Mouse (Mus musculus) adrenal gland, adult 8-10 months (tissue): ENCODE results near the gene Fabp3. TPM values are rescaled to one million over a fixed set of nuclear protein-coding genes. Genes with fewer than 3 reads are reported as not detected.

Experiments used
- DNase-seq: peaks from one replicate; pipeline ENCODE4 v3.0.0; 2022
- total RNA-seq, 4 experiments: library from RNA; stranded (reverse); gene quantifications; 2 replicates each; pipeline ENCODE4 v1.2.4; 2022

Gene Fabp3
- total RNA-seq, 4 experiments from 2014 or later, result 10.0 to 66.6 (median 44.7) TPM

DNA sequence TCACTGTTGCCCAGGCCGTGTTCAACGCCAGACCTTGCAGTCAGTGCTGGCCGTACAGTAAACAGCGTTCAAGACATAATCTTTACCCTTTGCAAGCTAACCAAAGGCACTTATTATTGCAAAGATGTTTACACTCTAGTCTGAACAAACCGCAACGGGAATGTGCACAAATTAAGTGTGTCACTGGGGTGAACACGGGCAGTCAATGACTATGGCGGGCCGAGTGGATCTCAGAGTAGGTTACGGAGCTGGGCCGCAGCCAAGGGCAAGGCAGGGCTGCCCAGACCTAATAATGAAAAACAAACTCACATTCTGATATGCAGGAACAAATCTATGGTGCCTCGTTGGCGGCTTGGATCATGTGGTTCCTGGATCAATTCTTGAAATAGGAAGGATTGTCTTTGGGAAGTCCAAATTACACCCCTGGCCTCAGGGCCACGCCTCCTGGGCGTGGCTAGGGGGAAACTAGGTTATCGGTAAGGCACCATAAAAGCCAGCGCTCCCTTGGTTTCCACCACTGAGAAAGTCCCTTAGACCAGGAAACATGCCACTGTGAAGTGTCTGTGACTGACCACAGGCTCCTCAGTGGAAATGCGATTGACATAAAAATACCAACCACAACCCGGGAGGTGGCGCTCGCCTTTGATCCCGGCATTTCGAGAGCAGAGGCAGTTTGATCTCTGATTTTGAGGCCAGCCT is 13.2 kb upstream of the Fabp3 start:
- DNase-seq, result no peak

GRCm38 (mm10) chr4:130296243-130296965 is 12.0 kb upstream of the Fabp3 start:
- no peak for DNase-seq

- DNase-seq, result no peak
Observed at GRCm38 (mm10) chr4:130297123-130297529, 11.3 kb upstream of the Fabp3 start.

GRCm38 (mm10) chr4:130298877-130299628 is 9.3 kb upstream of the Fabp3 start:
- no peak for DNase-seq

DNA sequence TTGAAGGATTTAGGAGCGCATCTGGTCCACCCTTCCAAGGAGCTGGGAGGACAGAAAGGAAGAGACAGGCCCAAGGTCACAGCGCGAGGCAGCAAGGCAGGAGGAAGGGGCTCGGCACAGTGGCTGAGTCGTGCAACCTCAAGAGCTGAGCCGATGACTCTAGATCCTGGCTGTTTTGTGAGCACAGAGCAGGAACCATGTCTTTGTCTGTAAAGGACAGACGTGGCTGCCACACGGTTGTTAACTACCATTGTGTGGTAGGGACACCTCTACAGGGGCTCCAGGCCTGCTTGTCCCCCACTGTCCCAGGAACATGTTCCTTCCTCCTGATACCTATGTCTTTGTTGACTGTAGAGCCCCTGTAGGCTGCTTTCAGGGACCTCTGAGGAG is 8.8 kb upstream of the Fabp3 start:
- DNase-seq, result no peak

GRCm38 (mm10) chr4:130302285-130302870 is 6.0 kb upstream of the Fabp3 start:
- no peak for DNase-seq

DNA sequence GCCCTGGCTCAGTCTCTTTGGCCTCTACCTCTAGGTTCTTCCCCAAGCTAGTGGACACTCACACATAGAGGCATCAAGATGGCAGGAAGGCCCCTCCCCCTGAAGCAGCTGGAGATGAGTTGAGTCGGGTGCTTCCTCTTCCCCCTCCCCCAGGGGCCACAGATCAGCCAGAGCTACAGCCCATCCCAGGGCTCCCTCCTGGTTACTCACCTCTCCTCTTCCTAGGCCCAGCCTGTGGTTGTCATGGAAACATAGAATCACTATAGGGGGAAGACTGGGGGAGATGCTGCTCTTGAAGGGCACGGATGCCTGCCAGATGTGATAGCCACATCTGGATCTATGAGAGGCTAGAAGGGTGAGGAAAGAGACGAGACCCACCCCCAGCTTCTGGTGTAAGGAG is 3.6 kb upstream of the Fabp3 start:
- DNase-seq, result no peak

- DNase-seq, result peak; percentile 48
Observed at GRCm38 (mm10) chr4:130306796-130307630, 1.4 kb upstream of the Fabp3 start.

DNA sequence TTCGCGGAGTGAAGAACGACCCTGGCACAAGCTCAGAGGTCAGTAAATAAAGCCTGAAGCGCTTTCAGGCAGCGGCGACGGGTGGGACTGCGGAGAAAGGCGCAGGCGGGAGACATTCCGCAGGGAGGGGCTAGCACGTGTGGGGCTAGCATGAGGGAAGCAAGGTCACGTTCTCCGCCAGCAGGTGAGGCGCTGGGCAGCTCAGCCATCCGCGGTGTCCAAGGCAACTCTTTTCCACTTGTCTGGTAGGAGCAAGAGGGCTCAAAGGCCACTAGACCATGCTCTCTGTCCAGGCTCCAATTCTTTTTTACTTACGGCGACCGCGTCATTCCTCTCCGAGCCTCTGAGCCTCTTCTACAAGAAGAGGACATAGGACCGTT is 554 bp upstream of the Fabp3 start:
- DNase-seq, result no peak

GRCm38 (mm10) chr4:130309254-130309653 is 859 bp downstream of the Fabp3 start:
- DNase-seq, result no peak

GRCm38 (mm10) chr4:130312526-130312925 is 4.1 kb downstream of the Fabp3 start:
- peak; percentile 47 for DNase-seq

GRCm38 (mm10) chr4:130313552-130313951 is 5.2 kb downstream of the Fabp3 start:
- DNase-seq, result no peak

DNA sequence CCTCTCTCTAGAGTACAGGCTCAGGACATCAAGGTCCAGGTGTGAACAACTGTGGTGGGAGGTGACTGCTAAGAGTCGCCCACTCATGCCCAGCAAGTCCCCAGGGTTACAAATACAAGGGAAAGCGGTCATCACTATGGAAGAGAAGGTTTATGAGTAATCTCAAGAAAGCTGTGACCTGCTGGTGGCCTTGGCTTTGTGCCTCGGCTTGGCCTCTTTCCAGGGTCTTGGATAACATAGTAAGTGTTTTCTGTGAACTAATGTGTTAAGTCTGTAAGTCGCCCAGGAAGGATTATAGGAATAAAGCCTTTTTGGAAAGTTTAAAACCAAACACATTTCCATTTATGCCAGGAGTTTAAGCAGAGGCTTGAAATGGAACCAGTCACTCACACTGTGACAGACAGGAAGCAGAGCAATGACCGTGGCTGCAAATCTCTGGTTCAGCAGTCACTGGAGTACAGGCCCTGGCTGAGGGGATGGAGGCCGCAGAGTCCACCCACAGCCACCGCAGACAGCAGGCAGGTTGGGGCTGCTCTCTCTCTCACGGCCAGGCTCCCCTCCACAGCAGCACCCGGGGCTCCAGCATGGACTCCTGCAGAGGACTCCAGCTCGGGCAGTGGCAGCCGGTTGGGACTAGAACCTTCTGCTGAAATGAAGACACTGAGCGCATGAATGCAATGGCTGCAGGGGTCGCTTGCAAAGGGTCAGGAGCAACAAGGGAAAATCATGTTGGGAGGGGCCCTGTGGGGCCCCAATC is 7.6 kb downstream of the Fabp3 start:
- DNase-seq, result peak; percentile 83

GRCm38 (mm10) chr4:130316691-130317090 is 8.3 kb downstream of the Fabp3 start:
- DNase-seq, result no peak

- DNase-seq, result no peak
Observed at GRCm38 (mm10) chr4:130318122-130318521, 9.7 kb downstream of the Fabp3 start.

- no peak for DNase-seq
Observed at GRCm38 (mm10) chr4:130319564-130319963, 11.2 kb downstream of the Fabp3 start.

- DNase-seq, result no peak
Observed at GRCm38 (mm10) chr4:130321640-130322039, 13.2 kb downstream of the Fabp3 start.

GRCm38 (mm10) chr4:130322567-130322966 is 14.2 kb downstream of the Fabp3 start:
- DNase-seq, result no peak

DNA sequence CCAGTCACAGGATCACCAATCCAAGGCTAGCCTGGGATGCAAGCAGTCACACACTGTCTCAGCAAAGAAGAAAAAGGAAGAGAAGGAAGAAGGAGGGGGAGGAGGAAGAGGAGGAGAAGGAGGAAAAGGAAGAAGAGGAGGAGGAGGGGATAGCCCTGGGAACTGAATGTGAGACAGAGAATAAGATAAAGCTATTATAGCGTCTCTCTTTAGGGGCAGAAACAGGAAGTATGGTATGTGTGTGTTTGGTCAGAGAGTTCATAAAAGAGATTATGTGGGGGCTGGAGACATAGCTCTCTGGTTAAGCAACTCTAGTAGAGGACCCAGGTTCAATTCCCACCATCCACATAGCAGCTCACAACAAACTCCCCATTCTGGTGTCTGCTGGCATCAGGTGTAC is 14.8 kb downstream of the Fabp3 start:
- DNase-seq, result no peak

DNA sequence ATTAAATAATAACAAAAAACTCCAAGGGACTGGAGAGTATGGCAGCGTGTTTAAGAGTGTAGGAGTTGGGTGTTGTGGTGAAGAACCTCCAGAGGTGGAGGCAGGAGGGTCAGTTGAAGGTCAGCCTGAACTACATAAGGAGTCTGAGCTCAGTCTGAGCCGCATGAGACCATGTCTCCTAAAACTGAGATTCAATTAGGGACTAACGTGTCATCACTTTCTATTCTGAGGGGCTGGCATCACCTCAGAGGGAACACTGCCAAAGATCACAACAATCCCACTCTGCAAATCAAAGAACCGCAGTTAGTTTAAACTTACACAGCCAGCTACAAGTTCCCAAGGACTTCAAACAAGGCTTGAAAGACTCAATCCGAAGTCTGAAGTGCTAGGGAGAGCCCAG is 15.2 kb downstream of the Fabp3 start:
- DNase-seq, result no peak

GRCm38 (mm10) chr4:130325446-130325845 is 17.1 kb downstream of the Fabp3 start:
- no peak for DNase-seq
